Mouse (Mus musculus): Measurements from ENCODE around the gene Zcrb1.
"Not testable (repeated sequence)": the region's sequence is repeated elsewhere in the genome, so short reads cannot be mapped to it uniquely, and the experiment has no call there.

Gene Zcrb1

DNA sequence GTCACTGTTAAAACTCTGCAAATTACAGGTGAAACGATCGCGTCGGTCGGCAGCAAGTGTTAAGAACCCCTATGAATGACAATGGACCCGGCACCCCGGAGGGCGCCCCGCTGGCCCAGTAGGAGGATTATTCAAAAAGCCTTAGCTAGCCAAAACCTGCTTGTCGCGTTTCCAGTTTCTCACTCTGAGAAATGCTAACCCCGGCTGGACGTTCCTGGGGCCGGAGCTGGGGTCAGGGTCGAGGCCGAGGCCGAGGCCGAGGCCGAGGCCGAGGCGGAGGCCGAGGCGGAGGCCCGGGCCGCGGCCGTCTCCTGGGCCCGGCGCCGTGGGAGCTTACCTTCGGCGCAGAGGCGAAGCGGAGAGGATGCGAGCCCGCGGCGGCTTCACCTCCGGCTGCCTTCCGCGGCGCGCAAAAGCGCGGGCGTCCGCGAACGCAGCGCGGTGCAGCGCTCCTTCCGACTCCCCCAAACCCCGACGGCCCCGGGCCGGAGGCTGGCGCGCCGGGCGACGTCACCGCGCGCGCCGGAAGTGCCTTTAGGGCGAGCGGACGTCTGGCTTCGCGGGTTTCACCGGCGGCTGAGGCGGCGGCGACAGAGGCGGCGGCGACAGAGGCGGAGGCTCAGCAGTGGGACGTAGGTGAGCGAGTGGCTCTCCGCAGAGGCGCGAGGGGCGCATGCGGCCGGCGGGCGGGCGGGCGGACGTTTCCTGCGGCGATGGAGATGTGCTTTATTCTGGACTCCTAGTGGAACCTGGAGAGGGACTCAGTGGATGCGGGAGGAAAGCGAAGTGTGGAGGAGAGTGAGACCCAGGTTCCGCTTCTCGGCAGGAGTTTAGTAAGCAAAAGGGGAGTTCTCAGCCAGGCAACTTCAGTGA is at the start of gene Zcrb1, which contains the start of gene Pphln1:
TSS of gene Zcrb1 (minus strand) at position 509 of the 873 bp plus-strand sequence.
TSS of gene Pphln1 (plus strand) at position 525 of the 873 bp plus-strand sequence.
- peak; percentile 81 for DNase-seq

DNA sequence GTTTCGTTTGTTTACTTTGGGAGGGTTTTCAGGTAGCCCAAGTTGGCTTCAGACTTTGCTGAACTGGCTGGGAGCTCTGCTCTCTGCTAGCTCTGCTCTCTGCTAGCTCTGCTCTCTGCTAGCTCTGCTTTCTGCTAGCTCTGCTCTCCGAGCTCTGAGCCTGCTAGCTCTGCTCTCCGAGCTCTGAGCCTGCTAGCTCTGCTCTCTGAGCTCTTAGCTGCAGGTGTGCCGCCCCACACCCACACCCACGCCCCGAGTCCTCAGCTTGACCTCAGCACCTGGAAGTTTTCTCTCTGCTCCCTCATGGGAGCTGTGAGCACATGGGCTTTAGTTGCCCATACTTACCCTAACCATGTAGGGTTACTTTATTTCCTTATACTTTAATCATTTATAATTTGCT is 45.5 kb upstream of the Zcrb1 start:
- no peak for DNase-seq

- no peak for DNase-seq
Observed at GRCm38 (mm10) chr15:93442271-93442670, 44.1 kb upstream of the Zcrb1 start.

DNA sequence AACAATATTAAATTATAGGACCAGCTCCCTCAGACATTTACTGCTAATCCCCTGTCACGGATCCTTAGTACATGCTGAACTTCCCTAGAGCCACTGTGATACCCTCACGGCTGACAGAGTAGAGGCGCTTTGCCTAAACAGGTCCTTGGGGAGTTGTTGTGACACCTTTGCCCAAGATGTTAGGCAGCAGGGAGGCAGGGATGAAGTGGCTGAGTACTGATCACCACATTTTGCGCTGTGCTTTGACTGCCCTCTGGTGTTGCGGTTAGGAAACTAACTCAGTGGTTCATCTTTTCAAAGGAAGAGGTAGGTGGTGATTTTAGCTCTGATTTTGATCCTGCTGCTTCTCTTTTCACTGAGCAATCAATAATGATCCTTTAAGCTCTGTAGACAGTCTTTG is 40.5 kb upstream of the Zcrb1 start:
- peak; percentile 63 for DNase-seq

DNA sequence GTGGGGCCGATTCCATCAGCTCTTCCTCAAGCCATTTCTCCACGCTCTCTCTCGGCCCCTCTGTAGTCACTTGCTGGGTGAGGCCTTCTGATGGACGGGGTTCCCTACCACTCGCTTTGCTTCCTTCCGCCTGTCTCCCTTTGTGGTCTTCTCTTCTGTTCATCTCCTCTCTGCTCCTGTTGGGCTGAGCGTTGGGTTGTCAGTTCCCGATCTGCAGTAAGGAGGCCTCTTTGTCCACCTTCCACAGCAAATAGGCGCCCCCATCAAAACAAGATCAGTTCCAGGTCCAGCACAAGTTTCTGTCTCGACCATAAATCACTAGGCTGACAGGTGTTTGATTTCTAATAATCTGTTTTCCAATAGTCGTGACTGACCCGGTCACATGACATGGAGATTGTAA is 37.9 kb upstream of the Zcrb1 start:
- no peak for DNase-seq

- no peak for DNase-seq
Observed at GRCm38 (mm10) chr15:93433811-93434210, 35.7 kb upstream of the Zcrb1 start.

- DNase-seq: no peak
Observed at GRCm38 (mm10) chr15:93422537-93422936, 24.4 kb upstream of the Zcrb1 start.

- DNase-seq: no peak
Observed at GRCm38 (mm10) chr15:93420596-93420995, 22.5 kb upstream of the Zcrb1 start.

GRCm38 (mm10) chr15:93416300-93416699 is 18.2 kb upstream of the Zcrb1 start:
- DNase-seq: no peak

DNA sequence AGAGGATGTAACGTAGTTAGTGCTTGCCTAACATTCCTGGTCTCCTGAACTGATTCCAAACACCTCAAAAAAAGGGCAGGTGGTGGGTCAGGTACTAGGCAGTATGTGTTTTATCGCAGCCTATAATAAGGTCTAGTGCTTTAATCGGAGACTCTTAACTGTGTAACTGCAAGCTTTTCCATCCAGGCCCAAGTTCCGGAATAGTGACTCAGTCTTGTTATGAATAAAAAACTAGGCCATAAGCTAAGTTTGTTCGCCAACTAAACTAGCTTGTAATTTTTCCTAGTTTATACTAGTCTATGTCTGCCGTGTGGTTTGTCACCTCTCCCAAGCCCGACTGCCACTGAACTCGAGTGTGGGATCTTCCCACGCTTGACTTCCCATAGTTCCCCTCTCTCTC is 16.3 kb upstream of the Zcrb1 start:
- DNase-seq: no peak

- no peak for DNase-seq
Observed at GRCm38 (mm10) chr15:93412445-93412844, 14.3 kb upstream of the Zcrb1 start.

GRCm38 (mm10) chr15:93406492-93406891 is 8.4 kb upstream of the Zcrb1 start:
- no peak for DNase-seq

DNA sequence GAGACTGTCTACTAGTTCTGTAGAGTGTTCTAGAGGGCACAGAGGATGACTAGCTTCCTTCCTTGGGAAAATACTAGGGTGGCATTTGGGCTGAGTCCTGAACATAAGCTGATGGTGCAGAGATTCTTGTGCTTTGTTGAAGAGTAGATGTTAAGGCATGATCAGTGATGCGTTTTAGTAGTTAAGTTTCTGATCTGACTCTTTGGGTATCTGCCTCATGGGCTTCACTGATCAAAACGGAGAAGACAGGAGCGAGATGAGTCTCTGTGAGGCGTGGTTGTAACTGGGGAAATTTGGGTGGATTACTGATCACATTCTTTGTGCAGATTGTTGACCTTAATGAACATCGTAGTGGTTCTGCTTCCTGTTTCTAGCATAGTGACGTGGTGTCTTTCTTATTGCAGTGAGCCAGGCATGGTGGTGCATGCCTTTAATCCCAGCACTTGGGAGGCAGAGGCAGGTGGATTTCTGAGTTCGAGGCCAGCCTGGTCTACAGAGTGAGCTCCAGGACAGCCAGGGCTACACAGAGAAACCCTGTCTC is 7.4 kb upstream of the Zcrb1 start:
- no peak for DNase-seq

GRCm38 (mm10) chr15:93404849-93405248 is 6.7 kb upstream of the Zcrb1 start:
- DNase-seq: no peak

GRCm38 (mm10) chr15:93402730-93403129 is 4.6 kb upstream of the Zcrb1 start:
- no peak for DNase-seq

GRCm38 (mm10) chr15:93401446-93401845 is 3.3 kb upstream of the Zcrb1 start:
- no peak for DNase-seq

- DNase-seq: peak; percentile 5
Observed at GRCm38 (mm10) chr15:93398699-93399540, 786 bp upstream of the Zcrb1 start.

GRCm38 (mm10) chr15:93397269-93397668 is 865 bp downstream of the Zcrb1 start:
- no peak for DNase-seq

DNA sequence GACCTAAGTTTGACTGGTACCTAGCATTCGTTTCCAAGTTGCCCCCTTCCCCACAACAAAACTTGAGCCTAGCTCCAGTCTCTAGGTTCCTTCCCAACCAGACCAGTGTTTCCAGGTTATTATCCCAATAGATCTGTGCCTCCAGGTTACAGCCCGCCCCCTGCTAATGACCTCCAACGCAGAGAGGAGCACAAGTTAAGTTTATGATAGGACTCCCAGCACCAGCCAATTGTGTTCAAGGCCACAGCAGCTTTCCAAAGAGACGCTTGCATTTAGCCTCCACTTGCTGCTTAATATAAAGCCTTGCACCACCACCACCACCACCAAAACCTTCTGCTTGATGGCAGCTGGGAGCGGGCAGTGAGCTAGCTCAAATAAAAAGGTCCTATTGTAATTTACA is 16.8 kb downstream of the Zcrb1 start:
- no peak for DNase-seq

DNA sequence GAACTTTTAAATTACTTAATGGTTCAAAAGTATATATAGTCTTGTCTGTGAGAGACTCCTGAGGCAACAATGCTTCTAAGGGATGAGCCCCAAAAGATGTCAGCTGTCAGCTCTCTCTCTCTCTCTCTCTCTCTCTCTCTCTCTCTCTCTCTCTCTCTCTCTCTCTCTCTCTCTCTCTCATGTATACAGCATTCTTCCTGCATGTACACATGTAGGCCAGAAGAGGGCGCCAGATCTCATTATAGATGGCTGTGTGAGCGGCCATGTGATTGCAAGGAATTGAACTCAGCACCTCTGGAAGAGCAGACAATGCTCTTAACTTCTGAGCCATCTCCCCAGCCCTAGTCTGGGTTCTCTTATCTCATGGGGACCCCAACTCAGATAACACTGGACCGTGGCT is 19.0 kb downstream of the Zcrb1 start:
- no peak for DNase-seq

DNA sequence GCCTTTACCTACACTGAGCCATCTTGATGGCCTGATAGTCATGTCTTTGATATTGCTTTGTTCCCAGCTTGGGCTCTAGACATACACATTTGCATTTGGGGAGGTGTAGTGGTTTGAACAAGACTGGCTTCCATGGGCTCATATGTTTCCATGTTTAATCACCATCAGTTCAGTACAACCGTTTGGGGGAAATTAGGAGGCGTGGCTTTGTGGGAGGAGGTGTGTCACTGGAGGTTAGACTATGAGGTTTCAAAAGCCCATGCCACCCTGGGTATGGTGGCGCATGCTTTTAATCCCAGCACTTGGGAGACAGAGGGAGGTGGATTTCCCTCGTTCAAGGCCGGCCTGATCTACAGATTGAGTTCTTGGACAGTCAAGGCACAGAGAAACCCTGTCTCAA is 22.4 kb downstream of the Zcrb1 start:
- no peak for DNase-seq

DNA sequence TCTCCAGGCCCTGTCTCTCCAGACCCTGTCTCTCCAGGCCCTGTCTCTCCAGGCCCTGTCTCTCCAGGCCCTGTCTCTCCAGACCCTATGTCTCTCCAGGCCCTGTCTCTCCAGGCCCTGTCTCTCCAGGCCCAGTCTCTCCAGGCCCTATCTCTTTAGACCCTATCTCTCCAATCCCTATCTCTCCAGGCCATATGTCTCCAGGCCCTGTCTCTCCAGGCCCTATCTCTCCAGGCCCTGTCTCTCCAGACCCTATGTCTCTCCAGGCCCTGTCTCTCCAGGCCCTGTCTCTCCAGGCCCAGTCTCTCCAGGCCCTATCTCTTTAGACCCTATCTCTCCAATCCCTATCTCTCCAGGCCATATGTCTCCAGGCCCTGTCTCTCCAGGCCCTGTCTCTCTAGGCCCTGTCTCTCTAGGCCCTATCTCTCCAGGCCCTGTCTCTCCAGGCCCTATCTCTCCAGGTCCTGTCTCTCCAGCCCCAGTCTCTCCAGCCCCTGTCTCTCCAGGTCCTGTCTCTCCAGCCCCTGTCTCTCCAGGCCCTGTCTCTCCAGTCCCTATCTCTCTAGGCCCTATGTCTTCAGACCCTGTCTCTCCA is 25.5 kb downstream of the Zcrb1 start:
- not testable (repeated sequence) for DNase-seq

DNA sequence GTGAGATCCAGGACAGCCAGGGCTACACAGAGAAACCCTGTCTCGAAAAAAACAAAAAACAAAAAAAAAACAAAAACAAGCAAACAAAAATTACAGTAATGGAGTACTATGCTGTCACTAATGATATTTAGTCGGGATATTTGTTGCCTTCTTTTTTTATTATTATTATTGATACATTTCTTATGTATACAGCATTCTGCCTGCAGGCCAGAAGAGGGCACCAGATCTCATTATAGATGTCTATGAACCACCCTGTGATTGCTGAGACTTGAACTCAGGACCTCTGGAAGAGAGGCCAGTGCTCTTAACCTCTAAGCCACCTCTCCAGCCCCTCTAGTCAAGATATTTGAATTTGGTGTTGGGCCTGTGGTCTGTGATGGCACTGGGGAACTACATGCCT is 26.3 kb downstream of the Zcrb1 start:
- DNase-seq: no peak

Data from right cerebral cortex, postnatal 4 days (tissue).